Mouse (Mus musculus) stomach, postnatal 0 days (tissue): ENCODE measurements around the gene Stx11. TPM values are rescaled to one million over a fixed set of nuclear protein-coding genes. Genes with fewer than 3 reads are reported as not detected.

Experiments
- ATAC-seq: fragments of 200-750 bp; cut with Nextera tagmentation; 2 replicates; pipeline ENCODE4 v1.8.0; 2017; ENCODE audit not compliant: low FRiP score, low TSS enrichment
- DNase-seq: peaks from one replicate; pipeline ENCODE4 v3.0.0-alpha.2; 2016; ENCODE audit warnings: low spot score
- H3K27ac ChIP-seq: fragments of 300-500 bp; sonication (generic); replicated peaks from 2 replicates; pipeline ENCODE4 v1.5.1; 2014; ENCODE audit warnings: mild to moderate bottlenecking, control low read depth
- H3K27me3 ChIP-seq: fragments of 300-500 bp; sonication (generic); 2 replicates; pipeline ENCODE4 v1.6.1; 2014; ENCODE audit warnings: low read length; ENCODE audit not compliant: control insufficient read depth, insufficient read depth
- H3K36me3 ChIP-seq: fragments of 300-500 bp; sonication (generic); 2 replicates; pipeline ENCODE4 v1.6.1; 2014; ENCODE audit warnings: low read length, mixed read lengths; ENCODE audit not compliant: control insufficient read depth, insufficient read depth
- H3K4me1 ChIP-seq: fragments of 300-500 bp; sonication (generic); replicated peaks from 2 replicates; pipeline ENCODE4 v1.6.1; 2014; ENCODE audit warnings: antibody characterized with exemption; ENCODE audit not compliant: control insufficient read depth, insufficient read depth
- H3K4me2 ChIP-seq: fragments of 300-500 bp; sonication (generic); replicated peaks from 2 replicates; pipeline ENCODE4 v1.6.1; 2014; ENCODE audit warnings: low read depth, mild to moderate bottlenecking, control low read depth, moderate library complexity
- H3K4me3 ChIP-seq: fragments of 300-500 bp; sonication (generic); 2 replicates; pipeline ENCODE4 v1.5.1; 2014; ENCODE audit warnings: low read depth, low read length, control low read depth
- H3K9ac ChIP-seq: fragments of 300-500 bp; sonication (generic); 2 replicates; pipeline ENCODE4 v1.6.1; 2014; ENCODE audit warnings: mild to moderate bottlenecking, low read length, control low read depth, mixed read lengths
- H3K9me3 ChIP-seq: fragments of 300-500 bp; sonication (generic); 2 replicates; pipeline ENCODE4 v1.6.1; 2016; ENCODE audit warnings: low read length; ENCODE audit not compliant: control insufficient read depth
- CTCF ChIP-seq: IDR thresholded peaks from 2 replicates; pipeline ENCODE4 v1.5.1; 2016; ENCODE audit warnings: antibody characterized with exemption, low read depth, mild to moderate bottlenecking, moderate library complexity
- EP300 ChIP-seq: optimal IDR thresholded peaks from 2 replicates; pipeline ENCODE3; 2016; ENCODE audit warnings: antibody characterized with exemption
- WGBS: fragments of 180-500 bp; shearing (Covaris S2); extraction: QIAGEN DNeasy Blood & Tissue Kit; methylation state at CpG from one replicate; pipeline ENCODE4 v1.1.7; 2014; 5-methylcytosine and 5-hydroxymethylcytosine counted together
- polyA plus RNA-seq: library from polyadenylated mRNA; unstranded; fragments of >200 nt; fragmentation: Nextera tagmentation; extraction: Ambion mirVana; gene quantifications from 2 replicates; pipeline ENCODE4 v1.2.1, GENCODE M21; 2015

The Stx11 gene
- polyA plus RNA-seq, 1 experiment from 2014 or later = 3.7 TPM

- Histone ChIP-seq H3K4me2 (peak overlapping the region; percentile 64), H3K4me1 (no peaks in the 10 kb centered on the region), H3K9me3 (no peaks in the 10 kb centered on the region), H3K4me3 (peak overlapping the region; percentile 76), H3K36me3 (no peaks in the 10 kb centered on the region), H3K27me3 (no peaks in the 10 kb centered on the region), H3K9ac (peak overlapping the region; percentile 76), H3K27ac (peak overlapping the region; percentile 94)
- under 1% methylated on average over 53 of the region's 55 CpGs for WGBS
- peak; percentile 94 for DNase-seq
- peak; percentile 91 for ATAC-seq
- TF ChIP-seq EP300 (no peak), CTCF (peak; percentile 67)
Observed at GRCm38 (mm10) chr10:12922574-12923353, 41.3 kb downstream of the Stx11 start.

GRCm38 (mm10) chr10:12922077-12922573 lies 42.0 kb downstream of the Stx11 start:
- Histone ChIP-seq H3K27ac (peak overlapping the region; percentile 94), H3K36me3 (no peaks in the 10 kb centered on the region), H3K4me1 (no peaks in the 10 kb centered on the region), H3K27me3 (no peaks in the 10 kb centered on the region), H3K9me3 (no peaks in the 10 kb centered on the region), H3K4me2 (peak overlapping the region; percentile 64), H3K9ac (peak overlapping the region; percentile 76), H3K4me3 (peak overlapping the region; percentile 76)
- 4% methylated on average over 13 of the region's 13 CpGs for WGBS
- peak; percentile 22; the same call in 1 of the 2 replicates for ATAC-seq
- no peak for TF ChIP-seq CTCF
- no peak for TF ChIP-seq EP300
- DNase-seq = no peak

DNA sequence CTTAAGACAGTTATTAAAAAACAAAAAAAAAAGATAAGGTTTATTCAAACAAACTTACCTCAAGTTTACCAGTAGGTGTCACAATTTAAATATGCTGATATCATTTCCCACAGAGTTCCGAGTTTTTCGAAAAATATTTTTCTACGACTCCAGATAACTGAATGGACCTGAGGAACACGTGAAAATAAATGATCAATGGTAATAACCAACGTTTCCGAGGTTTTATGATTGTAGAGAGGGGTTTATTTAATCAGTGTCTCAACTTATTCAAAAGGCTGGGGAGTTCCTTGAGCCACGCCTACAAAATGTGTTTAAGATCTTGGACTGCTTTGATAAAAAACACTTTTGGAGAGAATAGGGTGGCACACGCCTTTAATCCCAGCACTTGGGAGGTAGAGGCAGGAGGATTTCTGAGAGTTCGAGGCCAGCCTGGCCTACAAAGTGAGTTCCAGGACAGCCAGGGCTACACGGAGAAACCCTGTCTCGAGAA lies 42.5 kb downstream of the Stx11 start:
- ATAC-seq (no peak), DNase-seq (no peak)
- peak overlapping the region; percentile 64; the same call in 1 of the 2 replicates for H3K4me2 ChIP-seq
- peak overlapping the region; percentile 76; the same call in 1 of the 2 replicates for H3K4me3 ChIP-seq
- H3K27me3 ChIP-seq = no peaks in the 10 kb centered on the region
- H3K27ac ChIP-seq = no peak overlapping the region
- 21% methylated on average over 11 of the region's 11 CpGs for WGBS
- H3K4me1 ChIP-seq = no peaks in the 10 kb centered on the region
- H3K9ac ChIP-seq = no peak overlapping the region
- no peaks in the 10 kb centered on the region for H3K36me3 ChIP-seq
- no peak for TF ChIP-seq EP300
- TF ChIP-seq CTCF = peak; percentile 46
- no peaks in the 10 kb centered on the region for H3K9me3 ChIP-seq

- Histone ChIP-seq H3K36me3 (no peaks in the 10 kb centered on the region), H3K9me3 (no peaks in the 10 kb centered on the region), H3K9ac (no peak overlapping the region), H3K4me3 (no peak overlapping the region), H3K4me1 (no peaks in the 10 kb centered on the region), H3K27ac (no peak overlapping the region), H3K4me2 (no peak overlapping the region), H3K27me3 (no peaks in the 10 kb centered on the region)
- no peak for TF ChIP-seq EP300
- TF ChIP-seq CTCF = peak; percentile 73
- DNase-seq (peak; percentile 72), ATAC-seq (peak; percentile 90)
- 48% methylated on average over 5 of the region's 5 CpGs for WGBS
Observed at GRCm38 (mm10) chr10:12919287-12919686, 44.8 kb downstream of the Stx11 start.

- Histone ChIP-seq H3K9ac (no peak overlapping the region), H3K4me1 (no peaks in the 10 kb centered on the region), H3K27me3 (no peaks in the 10 kb centered on the region), H3K9me3 (no peaks in the 10 kb centered on the region), H3K4me3 (no peak overlapping the region), H3K4me2 (no peak overlapping the region), H3K27ac (no peak overlapping the region), H3K36me3 (no peaks in the 10 kb centered on the region)
- DNase-seq (no peak), ATAC-seq (no peak)
- WGBS = 69% methylated on average over 1 of the region's 1 CpGs
- TF ChIP-seq EP300 (no peak), CTCF (no peak)
Observed at GRCm38 (mm10) chr10:12917626-12918025, 46.5 kb downstream of the Stx11 start.

DNA sequence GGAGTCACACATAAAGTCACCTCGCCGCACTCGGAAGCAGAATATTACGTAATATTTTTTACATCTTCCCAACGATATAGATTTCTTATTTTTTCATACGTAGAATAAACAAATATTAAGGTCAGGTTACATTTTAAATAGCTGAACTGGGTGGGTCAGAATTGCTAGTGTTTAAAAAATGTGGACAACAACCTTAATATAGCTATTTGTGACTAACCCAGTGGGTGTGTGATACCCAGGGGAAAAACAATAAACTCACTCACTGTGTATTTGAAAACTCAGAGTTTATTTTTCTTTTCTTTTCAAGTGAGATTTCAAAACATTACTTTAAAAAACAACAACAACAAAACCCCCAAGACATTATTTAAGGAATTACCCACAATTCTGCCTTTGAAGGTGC lies 47.7 kb downstream of the Stx11 start:
- Histone ChIP-seq H3K4me1 (no peaks in the 10 kb centered on the region), H3K27ac (no peak overlapping the region), H3K9ac (no peak overlapping the region), H3K4me3 (no peak overlapping the region), H3K9me3 (no peaks in the 10 kb centered on the region), H3K4me2 (no peak overlapping the region), H3K27me3 (no peaks in the 10 kb centered on the region), H3K36me3 (no peaks in the 10 kb centered on the region)
- ATAC-seq (no peak), DNase-seq (no peak)
- TF ChIP-seq CTCF (no peak), EP300 (no peak)
- 66% methylated on average over 6 of the region's 6 CpGs for WGBS
